Mouse (Mus musculus): ENCODE measurements around the gene Tmem30b.
A peak's percentile ranks its signal among the peaks of the same experiment; 100 is the strongest.
"Not testable (repeated sequence)": the region's sequence is repeated elsewhere in the genome, so short reads cannot be mapped to it uniquely, and the experiment has no call there.

Tmem30b gene

GRCm38 (mm10) chr12:73558525-73559195, 12.5 kb upstream of the Tmem30b start:
- DNase-seq (ENCODE audit: low spot score in 2 of 2), result peak; percentile 15 to 25

GRCm38 (mm10) chr12:73554155-73554554, 8.0 kb upstream of the Tmem30b start:
- peak in 1 of 2 experiments; percentile 56 for DNase-seq (ENCODE audit: low spot score in 2 of 2)

GRCm38 (mm10) chr12:73548259-73548658, 2.1 kb upstream of the Tmem30b start:
- DNase-seq (ENCODE audit: low spot score in 2 of 2), result no peak

- no peak for DNase-seq (ENCODE audit: low spot score in 2 of 2)
These were observed 1.5 kb upstream of the Tmem30b start for GRCm38 (mm10) chr12:73547646-73548045.

- DNase-seq (ENCODE audit: low spot score in 2 of 2), result no peak
These were observed 513 bp downstream of the Tmem30b start for GRCm38 (mm10) chr12:73545672-73546085.

- no peak for DNase-seq (ENCODE audit: low spot score in 2 of 2)
These were observed 1.2 kb downstream of the Tmem30b start for GRCm38 (mm10) chr12:73544736-73545671.

DNA sequence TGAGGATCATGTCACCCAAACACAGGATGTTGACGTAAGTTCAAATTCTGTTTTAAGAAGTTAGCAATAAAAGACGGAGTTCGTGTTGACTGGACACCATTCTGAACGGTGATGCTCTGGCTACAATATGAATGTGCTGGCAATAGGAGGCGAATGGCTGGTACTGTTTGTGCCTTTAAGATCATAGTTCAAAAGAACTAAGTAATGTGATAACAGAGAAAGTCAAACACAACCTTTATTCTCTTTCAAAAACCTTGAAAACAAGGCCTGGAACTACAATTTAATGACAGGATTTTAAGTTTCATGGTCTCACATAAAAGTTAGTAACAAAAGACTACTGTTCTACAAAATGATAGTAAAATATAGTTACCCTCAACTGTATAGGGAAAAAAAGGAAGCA, 3.0 kb downstream of the Tmem30b start:
- DNase-seq (ENCODE audit: low spot score in 2 of 2), result no peak

DNA sequence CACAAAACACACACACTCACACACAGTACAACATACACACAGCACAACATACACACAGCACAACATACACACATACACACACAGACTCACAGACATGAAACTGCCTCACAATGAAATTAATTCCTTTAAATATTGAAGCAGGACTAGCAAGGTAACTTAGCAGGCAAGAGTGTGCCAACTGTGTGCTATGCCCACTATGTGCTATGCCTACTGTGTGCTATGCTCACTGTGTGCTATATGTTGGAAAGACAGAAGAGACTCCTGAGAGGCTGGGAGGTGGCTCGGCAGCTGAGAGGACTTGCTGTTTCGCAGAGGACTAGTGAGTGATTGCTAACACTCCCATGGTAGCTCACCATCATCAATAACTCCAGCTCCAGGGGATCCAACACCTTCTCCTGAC, 5.8 kb downstream of the Tmem30b start:
- no peak for DNase-seq (ENCODE audit: low spot score in 2 of 2)

GRCm38 (mm10) chr12:73539151-73539550, 7.0 kb downstream of the Tmem30b start:
- no peak for DNase-seq (ENCODE audit: low spot score in 2 of 2)

- DNase-seq (ENCODE audit: low spot score in 2 of 2), result not testable (repeated sequence)
These were observed 8.1 kb downstream of the Tmem30b start for GRCm38 (mm10) chr12:73538139-73538508.

DNA sequence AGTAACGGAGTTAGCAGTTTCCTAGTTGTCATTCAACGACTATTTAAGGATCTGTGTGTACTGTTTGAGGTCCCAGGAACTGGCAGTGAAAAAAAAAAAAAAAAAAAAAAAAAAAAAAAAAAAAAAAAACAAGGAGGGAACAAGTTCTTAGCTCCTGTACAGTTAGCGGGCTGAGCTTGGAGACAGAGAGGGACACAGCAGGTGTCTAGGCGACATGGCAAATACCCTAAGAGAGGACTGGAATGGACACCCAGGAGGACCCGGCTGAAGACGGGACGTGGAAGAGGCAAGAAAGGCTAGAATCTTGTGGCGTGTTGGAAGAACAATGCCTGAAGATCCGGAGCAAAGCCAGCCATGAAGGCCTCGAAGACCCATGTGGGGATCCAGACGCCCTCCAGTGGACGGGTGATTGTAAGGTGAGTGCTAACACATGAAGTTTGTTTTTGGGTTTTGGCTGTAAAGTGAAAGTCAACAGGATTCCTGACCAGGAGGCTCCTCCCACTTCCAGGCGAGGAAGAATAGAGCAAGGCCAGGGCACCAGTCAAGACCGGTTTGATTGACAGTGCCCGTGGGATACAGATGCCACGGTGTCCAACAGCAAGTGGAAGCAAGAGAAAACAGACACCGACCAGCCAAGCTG, 8.6 kb downstream of the Tmem30b start:
- no peak for DNase-seq (ENCODE audit: low spot score in 2 of 2)

DNA sequence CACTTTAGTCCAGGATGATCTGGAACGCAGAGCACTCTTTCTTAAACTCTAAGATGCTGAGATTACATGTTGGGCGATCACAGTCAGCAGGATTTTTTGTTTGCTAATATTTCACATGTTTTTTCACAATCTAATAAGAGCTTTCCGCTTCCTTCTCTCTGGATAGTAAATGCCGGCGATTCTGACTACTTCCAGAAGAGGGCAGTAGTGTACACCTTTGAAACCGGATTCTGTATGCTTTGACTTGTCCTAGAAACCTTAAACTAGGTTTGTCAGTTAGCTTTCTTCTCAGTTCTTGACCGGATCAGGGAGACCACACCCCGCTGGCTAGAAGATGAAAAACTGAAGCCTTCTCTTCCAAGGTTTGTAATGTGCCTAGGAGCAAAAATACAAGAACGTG, 11.6 kb downstream of the Tmem30b start:
- peak; percentile 25 to 47 for DNase-seq (ENCODE audit: low spot score in 2 of 2)

DNA sequence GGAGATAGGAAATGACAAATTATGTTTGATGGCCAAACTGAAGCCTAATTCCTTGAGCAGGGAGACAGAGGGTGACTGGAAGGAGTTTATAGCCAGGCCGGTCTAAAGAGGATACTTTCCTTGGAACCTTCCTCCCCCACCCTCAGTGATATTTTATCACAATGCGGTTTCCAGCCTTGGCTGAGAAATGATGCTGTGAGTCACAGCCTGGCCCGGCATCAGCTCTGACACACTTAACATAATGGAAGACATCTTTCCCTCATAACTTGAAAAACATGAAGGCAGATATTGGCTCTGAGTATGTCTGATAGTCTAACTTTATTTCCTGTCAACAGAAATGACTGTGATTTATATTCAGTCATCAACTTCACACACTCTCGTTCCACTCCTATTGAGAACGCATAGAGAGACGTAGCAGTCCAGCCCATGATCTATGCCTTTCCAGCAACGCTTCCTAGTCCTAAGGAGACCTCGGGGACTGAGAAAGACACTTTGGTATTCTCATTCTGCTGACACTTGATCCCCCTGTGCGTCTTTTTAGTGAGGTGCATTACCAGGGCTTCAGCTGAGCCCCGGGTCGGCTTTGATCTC, 14.2 kb downstream of the Tmem30b start:
- no peak for DNase-seq (ENCODE audit: low spot score in 2 of 2)

- DNase-seq (ENCODE audit: low spot score in 2 of 2), result no peak
These were observed 16.6 kb downstream of the Tmem30b start for GRCm38 (mm10) chr12:73529590-73529989.

- DNase-seq (ENCODE audit: low spot score in 2 of 2), result no peak
These were observed 17.1 kb downstream of the Tmem30b start for GRCm38 (mm10) chr12:73529131-73529530.

GRCm38 (mm10) chr12:73528142-73528541, 18.1 kb downstream of the Tmem30b start:
- DNase-seq (ENCODE audit: low spot score in 2 of 2), result not testable (repeated sequence)

- no peak for DNase-seq (ENCODE audit: low spot score in 2 of 2)
These were observed 20.8 kb downstream of the Tmem30b start for GRCm38 (mm10) chr12:73525254-73525885.

- no peak for DNase-seq (ENCODE audit: low spot score in 2 of 2)
These were observed 23.1 kb downstream of the Tmem30b start for GRCm38 (mm10) chr12:73523066-73523465.

GRCm38 (mm10) chr12:73521944-73522343, 24.2 kb downstream of the Tmem30b start:
- DNase-seq (ENCODE audit: low spot score in 2 of 2), result no peak

GRCm38 (mm10) chr12:73521238-73521841, 24.9 kb downstream of the Tmem30b start:
- no peak for DNase-seq (ENCODE audit: low spot score in 2 of 2)

GRCm38 (mm10) chr12:73517768-73518167, 28.4 kb downstream of the Tmem30b start:
- DNase-seq (ENCODE audit: low spot score in 2 of 2), result no peak

Measured in frontal cortex, postnatal 25 days (tissue).